Mouse (Mus musculus) MEL (cell line): ENCODE measurements at regions not wholly inside any gene's neighbourhood (a gene's known extent, or its start where the extent isn't known, plus 50 kb on each side); places are given as distances from the start of the nearest gene placed in this dataset.

Source experiments
- DNase-seq: peaks from one replicate; pipeline ENCODE4 v3.0.0; 2011; ENCODE audit warnings: low read depth, low spot score
- H3K27ac ChIP-seq: 2 replicates; pipeline ENCODE4 v1.5.1; 2012; ENCODE audit warnings: low read depth, mild to moderate bottlenecking, control low read depth, low read length, moderate library complexity; ENCODE audit not compliant: control insufficient read depth
- H3K27me3 ChIP-seq, 2 experiments: fragments of 150-350 bp in 1 of 2; sonication (generic) in 1 of 2; 2 replicates each; pipeline ENCODE4 v1.6.1; 2012; ENCODE audit warnings: low read length in 2 of 2, mild to moderate bottlenecking in 2 of 2, improper control_type of control experiment in 1 of 2, moderate library complexity in 1 of 2; ENCODE audit not compliant: insufficient read depth in 2 of 2, control insufficient read depth in 1 of 2
- H3K36me3 ChIP-seq, 2 experiments: 2 replicates each; pipeline ENCODE4 v1.6.1; 2012 to 2014; ENCODE audit warnings: low read length in 2 of 2, improper control_type of control experiment in 1 of 2, inconsistent platforms in 1 of 2, mild to moderate bottlenecking in 1 of 2; ENCODE audit not compliant: insufficient read depth in 2 of 2, control insufficient read depth in 1 of 2
- H3K4me1 ChIP-seq, 2 experiments: fragments of 150-350 bp in 1 of 2; sonication (generic) in 1 of 2; 2 replicates each; pipeline ENCODE4 v1.6.1; 2012; ENCODE audit warnings: low read length in 2 of 2, improper control_type of control experiment in 1 of 2, mild to moderate bottlenecking in 1 of 2; ENCODE audit not compliant: insufficient read depth in 2 of 2, control insufficient read depth in 1 of 2
- H3K4me3 ChIP-seq, 2 experiments: fragments of 150-350 bp in 1 of 2; sonication (generic) in 1 of 2; 2 replicates each; pipeline ENCODE4 v1.5.1; 2012; ENCODE audit warnings: low read depth in 2 of 2, low read length in 2 of 2, mild to moderate bottlenecking in 2 of 2, moderate library complexity in 2 of 2, control low read depth in 1 of 2, improper control_type of control experiment in 1 of 2; ENCODE audit not compliant: control insufficient read depth in 1 of 2, insufficient read depth in 1 of 2
- H3K79me2 ChIP-seq: 2 replicates; pipeline ENCODE4 v1.6.1; 2012; ENCODE audit warnings: mild to moderate bottlenecking, low read length, moderate library complexity; ENCODE audit not compliant: control insufficient read depth, poor library complexity, insufficient read depth
- H3K9ac ChIP-seq: 2 replicates; pipeline ENCODE4 v1.6.1; 2012; ENCODE audit warnings: low read depth, mild to moderate bottlenecking, control low read depth, low read length, moderate library complexity; ENCODE audit not compliant: control insufficient read depth, poor library complexity, severe bottlenecking
- H3K9me3 ChIP-seq: fragments of 150-350 bp; sonication (generic); replicated peaks from 2 replicates; pipeline ENCODE4 v1.6.1; 2012; ENCODE audit warnings: mild to moderate bottlenecking, low read length, improper control_type of control experiment, moderate library complexity; ENCODE audit not compliant: insufficient read depth
- ELF1 ChIP-seq: IDR thresholded peaks from 2 replicates; pipeline ENCODE4 v1.6.1; 2014; ENCODE audit warnings: low read depth, mild to moderate bottlenecking, inconsistent platforms, low read length, improper control_type of control experiment, moderate library complexity
- GABPA ChIP-seq: IDR thresholded peaks from 2 replicates; pipeline ENCODE4 v1.6.1; 2012; ENCODE audit warnings: low read depth, mild to moderate bottlenecking, inconsistent platforms, low read length, improper control_type of control experiment, moderate library complexity
- JUND ChIP-seq: IDR thresholded peaks from 2 replicates; pipeline ENCODE4 v1.6.1; 2011; ENCODE audit warnings: low read depth, mild to moderate bottlenecking, improper control_type of control experiment, low read length
- KAT2A ChIP-seq: conservative IDR thresholded peaks from 2 replicates; pipeline ENCODE4 v1.6.1; 2012; ENCODE audit warnings: low read depth, low read length, improper control_type of control experiment, inconsistent platforms
- MAX ChIP-seq: IDR thresholded peaks from 2 replicates; pipeline ENCODE4 v1.6.1; 2011; ENCODE audit warnings: low read length, improper control_type of control experiment
- MYB ChIP-seq: IDR thresholded peaks from 2 replicates; pipeline ENCODE4 v1.6.1; 2011; ENCODE audit warnings: mild to moderate bottlenecking, low read depth, low read length, improper control_type of control experiment
- POLR2A ChIP-seq, 2 experiments: IDR thresholded peaks; 2 replicates each; pipeline ENCODE4 v1.6.1; 2011 to 2012; ENCODE audit warnings: low read length in 2 of 2, mild to moderate bottlenecking in 2 of 2, control low read depth in 1 of 2, improper control_type of control experiment in 1 of 2, low read depth in 1 of 2, moderate library complexity in 1 of 2; ENCODE audit not compliant: control insufficient read depth in 1 of 2, insufficient read depth in 1 of 2, poor library complexity in 1 of 2
- POLR2AphosphoS5 ChIP-seq: IDR thresholded peaks from 2 replicates; pipeline ENCODE4 v1.6.1; 2012; ENCODE audit warnings: low read depth, borderline replicate concordance, mild to moderate bottlenecking, inconsistent platforms, low read length, moderate library complexity, mixed read lengths
- RAD21 ChIP-seq: IDR thresholded peaks from 2 replicates; pipeline ENCODE4 v1.6.1; 2011; ENCODE audit warnings: mild to moderate bottlenecking, low read depth, low read length, improper control_type of control experiment
- TAL1 ChIP-seq: IDR thresholded peaks from 2 replicates; pipeline ENCODE4 v1.6.1; 2012; ENCODE audit warnings: mild to moderate bottlenecking, inconsistent platforms, low read length, moderate library complexity, mixed read lengths
- TCF12 ChIP-seq: IDR thresholded peaks from 2 replicates; pipeline ENCODE4 v1.6.1; 2014; ENCODE audit warnings: low read depth, mild to moderate bottlenecking, inconsistent platforms, low read length, improper control_type of control experiment, moderate library complexity
- UBTF ChIP-seq: IDR thresholded peaks from 2 replicates; pipeline ENCODE4 v1.6.1; 2012; ENCODE audit warnings: low read depth, mild to moderate bottlenecking, inconsistent platforms, low read length, improper control_type of control experiment, moderate library complexity, borderline replicate concordance; ENCODE audit not compliant: insufficient read depth
- USF1 ChIP-seq: IDR thresholded peaks from 2 replicates; pipeline ENCODE4 v1.6.1; 2014; ENCODE audit warnings: low read depth, mild to moderate bottlenecking, inconsistent platforms, low read length, improper control_type of control experiment, moderate library complexity
- USF2 ChIP-seq, 2 experiments: IDR thresholded peaks; 2 replicates each; pipeline ENCODE4 v1.6.1; 2011 to 2012; ENCODE audit warnings: improper control_type of control experiment in 2 of 2, low read length in 2 of 2, borderline replicate concordance in 1 of 2, inconsistent platforms in 1 of 2, low read depth in 1 of 2, mild to moderate bottlenecking in 1 of 2; ENCODE audit not compliant: insufficient read depth in 1 of 2
- ZC3H11A ChIP-seq: IDR thresholded peaks from 2 replicates; pipeline ENCODE4 v1.6.1; 2012; ENCODE audit warnings: low read depth, mild to moderate bottlenecking, inconsistent platforms, low read length, improper control_type of control experiment
- ZKSCAN1 ChIP-seq: IDR thresholded peaks from 2 replicates; pipeline ENCODE4 v1.6.1; 2012; ENCODE audit warnings: low read depth, mild to moderate bottlenecking, inconsistent platforms, low read length, improper control_type of control experiment, moderate library complexity
- ZNF384 ChIP-seq: IDR thresholded peaks from 2 replicates; pipeline ENCODE4 v1.6.1; 2012; ENCODE audit warnings: low read depth, mild to moderate bottlenecking, inconsistent platforms, low read length, improper control_type of control experiment

GRCm38 (mm10) chr13:90292124-90292523 is 202.7 kb upstream of the Xrcc4 start:
- Histone ChIP-seq H3K4me3 (no peak overlapping the region), H3K9me3 (no peaks in the 10 kb centered on the region), H3K27me3 (no peaks in the 10 kb centered on the region), H3K9ac (no peak overlapping the region), H3K27ac (no peak overlapping the region), H3K79me2 (no peaks in the 10 kb centered on the region), H3K4me1 (no peaks in the 10 kb centered on the region), H3K36me3 (no peaks in the 10 kb centered on the region)
- no peak for TF ChIP-seq MYB
- TF ChIP-seq KAT2A = no peak
- TF ChIP-seq TAL1 = no peak
- no peak for TF ChIP-seq POLR2AphosphoS5
- no peak for TF ChIP-seq ELF1
- no peak for TF ChIP-seq JUND
- TF ChIP-seq TCF12 = no peak
- TF ChIP-seq UBTF = no peak
- no peak for TF ChIP-seq GABPA
- no peak for TF ChIP-seq ZNF384
- no peak for TF ChIP-seq ZKSCAN1
- no peak for DNase-seq

- no peaks in the 10 kb centered on the region for H3K27me3 ChIP-seq
- no peaks in the 10 kb centered on the region for H3K79me2 ChIP-seq
- no peaks in the 10 kb centered on the region for H3K4me1 ChIP-seq
- no peak overlapping the region for H3K27ac ChIP-seq
- no peaks in the 10 kb centered on the region for H3K9me3 ChIP-seq
- H3K9ac ChIP-seq = no peak overlapping the region
- TF ChIP-seq ZKSCAN1 (no peak), ZC3H11A (no peak), RAD21 (no peak), JUND (no peak), ELF1 (no peak), UBTF (no peak), MAX (no peak), POLR2A (IDR thresholded peaks at IDR 0.05; ENCODE audit: control insufficient read depth in 1 of 2, insufficient read depth in 1 of 2, low read depth in 1 of 2, low read length in 2 of 2, poor library complexity in 1 of 2) (no peak), USF2 (IDR thresholded peaks at IDR 0.05; ENCODE audit: borderline replicate concordance in 1 of 2, insufficient read depth in 1 of 2, low read depth in 1 of 2, low read length in 2 of 2) (no peak), KAT2A (no peak), USF1 (no peak), ZNF384 (no peak)
- no peak overlapping the region for H3K4me3 ChIP-seq
- no peaks in the 10 kb centered on the region for H3K36me3 ChIP-seq
- DNase-seq = no peak
Observed at GRCm38 (mm10) chr13:90280976-90281375, 191.6 kb upstream of the Xrcc4 start.
